Mouse (Mus musculus) ES-E14 (cell line): ENCODE results near the gene Unc5b.

Experiments used
- CHD2 ChIP-seq: IDR thresholded peaks from 2 replicates; pipeline ENCODE4 v1.6.1; 2014; ENCODE audit warnings: mild to moderate bottlenecking, low read depth, low read length, inconsistent platforms
- HCFC1 ChIP-seq: IDR thresholded peaks from 2 replicates; pipeline ENCODE4 v1.6.1; 2012; ENCODE audit warnings: low read length, inconsistent platforms, borderline replicate concordance; ENCODE audit not compliant: insufficient read depth
- MAFK ChIP-seq: IDR thresholded peaks from 2 replicates; pipeline ENCODE4 v1.6.1; 2014; ENCODE audit warnings: mild to moderate bottlenecking, low read depth, low read length, inconsistent platforms; ENCODE audit not compliant: insufficient read depth
- ZC3H11A ChIP-seq: IDR thresholded peaks from 2 replicates; pipeline ENCODE4 v1.6.1; 2012; ENCODE audit warnings: low read depth, mild to moderate bottlenecking, inconsistent platforms, low read length, borderline replicate concordance
- ZNF384 ChIP-seq: IDR thresholded peaks from 2 replicates; pipeline ENCODE4 v1.6.1; 2012; ENCODE audit warnings: low read depth, low read length, inconsistent platforms

- TF ChIP-seq ZNF384 = no peak
- no peak for TF ChIP-seq MAFK
- no peak for TF ChIP-seq HCFC1
- TF ChIP-seq ZC3H11A = no peak
- no peak for TF ChIP-seq CHD2
These were observed 15.5 kb downstream of the Unc5b start for GRCm38 (mm10) chr10:60815855-60816254.
